Mouse (Mus musculus): Measurements from ENCODE around the gene G6pc2. TPM values are rescaled to one million over a fixed set of nuclear protein-coding genes. Genes with fewer than 3 reads are reported as not detected.

The G6pc2 gene
- total and polyA plus RNA-seq, 2 experiments from 2014 or later, result not detected

DNA sequence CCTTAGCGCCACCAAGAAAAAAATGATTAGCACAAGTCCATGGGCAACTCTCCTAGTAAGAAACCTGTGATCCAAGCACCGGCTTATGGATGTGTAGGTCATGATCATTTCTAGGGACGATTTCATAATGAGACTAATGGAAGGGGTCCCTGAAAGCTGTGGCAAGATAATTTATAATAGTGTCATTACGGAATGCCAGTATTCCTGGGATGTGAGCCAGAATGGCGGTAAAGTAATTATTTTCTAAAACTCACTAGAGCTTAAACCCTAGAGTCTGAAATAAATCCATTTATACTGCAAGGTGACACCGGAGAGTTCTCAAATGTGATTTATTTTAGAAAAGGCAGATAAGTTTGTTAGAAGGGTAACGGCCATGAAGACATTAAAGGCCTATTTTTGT, 4.4 kb downstream of the G6pc2 start:
- ATAC-seq (no peak), DNase-seq (no peak)
- no peaks in the 10 kb centered on the region for H3K9me3 ChIP-seq (ENCODE audit: low read length)
- H3K9ac ChIP-seq, result no peak overlapping the region
- no peaks in the 10 kb centered on the region for H3K36me3 ChIP-seq (ENCODE audit: insufficient read depth)
- no peak overlapping the region for H3K4me2 ChIP-seq (ENCODE audit: low read depth)
- H3K4me1 ChIP-seq (ENCODE audit: insufficient read depth), result no peaks in the 10 kb centered on the region
- TF ChIP-seq CTCF (IDR thresholded peaks at IDR 0.05; ENCODE audit: low read depth), result no peak
- H3K4me3 ChIP-seq (ENCODE audit: low read depth, low read length), result no peak overlapping the region
- 56% methylated on average over 7 of the region's 7 CpGs for WGBS
- H3K27ac ChIP-seq (ENCODE audit: low read depth, low read length), result no peak overlapping the region
- H3K27me3 ChIP-seq (ENCODE audit: insufficient read depth, low read length), result no peaks in the 10 kb centered on the region

DNA sequence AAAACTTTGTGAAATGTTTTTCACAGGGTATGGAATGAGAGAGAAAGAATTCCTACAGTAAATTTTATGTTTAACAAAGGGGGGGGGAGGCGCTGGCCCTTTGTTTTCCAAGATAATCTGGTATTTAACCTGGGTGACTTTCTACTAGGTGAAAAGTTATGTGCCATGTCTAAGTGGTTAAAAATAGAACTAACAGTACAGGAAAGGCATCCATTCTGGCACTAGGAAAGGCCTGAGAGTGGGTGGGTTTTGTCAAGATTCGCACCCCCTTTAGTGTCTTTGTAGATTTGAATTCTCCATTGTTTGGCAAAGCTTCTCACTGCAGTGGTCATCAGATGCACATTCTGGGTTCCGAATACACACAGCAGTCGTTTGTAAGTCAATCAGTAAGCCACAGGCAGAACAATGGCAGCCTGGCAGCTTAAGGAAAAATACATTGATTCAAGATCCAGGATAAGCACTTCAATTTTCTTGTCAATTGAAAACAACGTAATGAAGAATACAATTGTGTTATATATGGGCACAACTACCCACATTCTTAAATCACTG, 11.1 kb downstream of the G6pc2 start:
- Histone ChIP-seq H3K4me3 (ENCODE audit: low read depth, low read length) (no peak overlapping the region), H3K9me3 (ENCODE audit: low read length) (no peaks in the 10 kb centered on the region), H3K36me3 (ENCODE audit: insufficient read depth) (no peaks in the 10 kb centered on the region), H3K9ac (no peak overlapping the region), H3K27ac (ENCODE audit: low read depth, low read length) (no peak overlapping the region), H3K4me2 (ENCODE audit: low read depth) (no peak overlapping the region), H3K27me3 (ENCODE audit: insufficient read depth, low read length) (no peaks in the 10 kb centered on the region; the same call in 1 of the 2 replicates), H3K4me1 (ENCODE audit: insufficient read depth) (no peaks in the 10 kb centered on the region)
- TF ChIP-seq CTCF (IDR thresholded peaks at IDR 0.05; ENCODE audit: low read depth), result no peak
- DNase-seq (no peak), ATAC-seq (no peak)
- WGBS, result 28% methylated on average over 5 of the region's 5 CpGs

DNA sequence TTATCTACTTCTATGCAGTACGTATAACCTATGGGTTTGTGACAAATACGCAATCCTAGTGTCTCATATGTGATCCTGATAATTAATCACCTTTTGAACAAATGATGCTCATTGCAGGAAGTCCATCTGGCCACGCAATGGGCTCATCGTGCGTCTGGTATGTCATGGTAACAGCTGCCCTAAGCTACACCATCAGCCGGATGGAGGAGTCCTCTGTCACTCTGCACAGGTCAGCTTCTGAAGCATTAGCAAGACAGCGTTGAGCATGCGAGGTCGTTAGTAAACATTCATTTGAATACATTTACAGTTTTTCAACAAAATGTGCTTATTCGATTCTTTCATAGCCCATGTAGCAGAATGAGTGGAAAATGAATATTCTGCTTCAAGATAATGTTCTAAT, 11.9 kb downstream of the G6pc2 start:
- H3K36me3 ChIP-seq (ENCODE audit: insufficient read depth), result no peaks in the 10 kb centered on the region
- no peak for TF ChIP-seq CTCF (IDR thresholded peaks at IDR 0.05; ENCODE audit: low read depth)
- H3K9ac ChIP-seq, result no peak overlapping the region
- ATAC-seq (no peak), DNase-seq (no peak)
- no peaks in the 10 kb centered on the region for H3K4me1 ChIP-seq (ENCODE audit: insufficient read depth)
- H3K4me3 ChIP-seq (ENCODE audit: low read depth, low read length), result no peak overlapping the region
- no peaks in the 10 kb centered on the region; the same call in 1 of the 2 replicates for H3K27me3 ChIP-seq (ENCODE audit: insufficient read depth, low read length)
- H3K4me2 ChIP-seq (ENCODE audit: low read depth), result no peak overlapping the region
- no peak overlapping the region for H3K27ac ChIP-seq (ENCODE audit: low read depth, low read length)
- H3K9me3 ChIP-seq (ENCODE audit: low read length), result no peaks in the 10 kb centered on the region
- WGBS, result 46% methylated on average over 10 of the region's 10 CpGs

DNA sequence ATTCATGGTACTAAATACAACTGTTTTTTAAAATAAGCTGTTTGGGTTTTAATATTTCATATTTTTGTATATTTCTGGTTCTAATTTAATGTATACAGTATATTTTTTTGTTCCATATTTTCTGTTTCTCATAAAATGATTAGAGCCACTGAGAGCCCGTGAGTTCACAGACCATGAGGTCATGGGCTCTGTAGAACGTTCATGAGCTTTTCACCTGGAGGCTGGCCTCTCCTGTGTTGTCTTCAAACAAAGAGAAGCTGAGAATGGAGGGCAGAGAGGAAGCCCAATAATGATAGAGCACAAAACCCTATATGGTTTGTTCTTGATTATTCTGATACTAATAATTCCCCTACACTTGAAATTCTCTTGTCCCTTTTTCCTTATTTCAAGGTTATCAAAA, 13.9 kb downstream of the G6pc2 start:
- H3K9me3 ChIP-seq (ENCODE audit: low read length), result no peaks in the 10 kb centered on the region
- H3K27me3 ChIP-seq (ENCODE audit: insufficient read depth, low read length), result no peaks in the 10 kb centered on the region; the same call in 1 of the 2 replicates
- H3K4me3 ChIP-seq (ENCODE audit: low read depth, low read length), result no peak overlapping the region
- H3K9ac ChIP-seq, result no peak overlapping the region
- H3K27ac ChIP-seq (ENCODE audit: low read depth, low read length), result no peak overlapping the region
- H3K36me3 ChIP-seq (ENCODE audit: insufficient read depth), result no peaks in the 10 kb centered on the region
- DNase-seq, result no peak
- no peak overlapping the region for H3K4me2 ChIP-seq (ENCODE audit: low read depth)
- no peak for ATAC-seq
- WGBS, result 60% methylated on average over 2 of the region's 2 CpGs
- no peaks in the 10 kb centered on the region for H3K4me1 ChIP-seq (ENCODE audit: insufficient read depth)
- TF ChIP-seq CTCF (IDR thresholded peaks at IDR 0.05; ENCODE audit: low read depth), result no peak

GRCm38 (mm10) chr2:69226876-69227275, 16.0 kb downstream of the G6pc2 start:
- 91% methylated on average over 9 of the region's 9 CpGs for WGBS
- Histone ChIP-seq H3K36me3 (ENCODE audit: insufficient read depth) (no peaks in the 10 kb centered on the region), H3K27me3 (ENCODE audit: insufficient read depth, low read length) (no peaks in the 10 kb centered on the region; the same call in 1 of the 2 replicates), H3K9ac (no peak overlapping the region), H3K4me1 (ENCODE audit: insufficient read depth) (no peaks in the 10 kb centered on the region), H3K4me2 (ENCODE audit: low read depth) (no peak overlapping the region), H3K9me3 (ENCODE audit: low read length) (no peaks in the 10 kb centered on the region), H3K4me3 (ENCODE audit: low read depth, low read length) (no peak overlapping the region), H3K27ac (ENCODE audit: low read depth, low read length) (no peak overlapping the region)
- DNase-seq, result no peak
- no peak for TF ChIP-seq CTCF (IDR thresholded peaks at IDR 0.05; ENCODE audit: low read depth)
- no peak for ATAC-seq

GRCm38 (mm10) chr2:69228635-69229034, 17.8 kb downstream of the G6pc2 start:
- ATAC-seq, result peak; percentile 47

GRCm38 (mm10) chr2:69230137-69230536, 19.3 kb downstream of the G6pc2 start:
- no peak overlapping the region for H3K4me3 ChIP-seq (ENCODE audit: low read depth, low read length)
- no peaks in the 10 kb centered on the region for H3K36me3 ChIP-seq (ENCODE audit: insufficient read depth)
- no peak overlapping the region for H3K27ac ChIP-seq (ENCODE audit: low read depth, low read length)
- no peaks in the 10 kb centered on the region for H3K4me1 ChIP-seq (ENCODE audit: insufficient read depth)
- 82% methylated on average over 2 of the region's 2 CpGs for WGBS
- no peak for TF ChIP-seq CTCF (IDR thresholded peaks at IDR 0.05; ENCODE audit: low read depth)
- H3K9ac ChIP-seq, result no peak overlapping the region
- ATAC-seq, result no peak
- no peak for DNase-seq
- H3K27me3 ChIP-seq (ENCODE audit: insufficient read depth, low read length), result no peaks in the 10 kb centered on the region; the same call in 1 of the 2 replicates
- no peak overlapping the region for H3K4me2 ChIP-seq (ENCODE audit: low read depth)
- no peaks in the 10 kb centered on the region for H3K9me3 ChIP-seq (ENCODE audit: low read length)

More at GRCm38 (mm10) chr2:69228635-69229034, 17.8 kb downstream of the G6pc2 start:
- H3K9me3 ChIP-seq (ENCODE audit: low read length), result no peaks in the 10 kb centered on the region
- H3K9ac ChIP-seq, result no peak overlapping the region
- H3K27ac ChIP-seq (ENCODE audit: low read depth, low read length), result no peak overlapping the region
- H3K4me1 ChIP-seq (ENCODE audit: insufficient read depth), result no peaks in the 10 kb centered on the region
- no peaks in the 10 kb centered on the region for H3K36me3 ChIP-seq (ENCODE audit: insufficient read depth)
- no peaks in the 10 kb centered on the region; the same call in 1 of the 2 replicates for H3K27me3 ChIP-seq (ENCODE audit: insufficient read depth, low read length)
- TF ChIP-seq CTCF (IDR thresholded peaks at IDR 0.05; ENCODE audit: low read depth), result no peak
- H3K4me2 ChIP-seq (ENCODE audit: low read depth), result no peak overlapping the region
- no peak for DNase-seq
- 70% methylated on average over 6 of the region's 6 CpGs for WGBS
- no peak overlapping the region for H3K4me3 ChIP-seq (ENCODE audit: low read depth, low read length)
